In the genomic region with DNA sequence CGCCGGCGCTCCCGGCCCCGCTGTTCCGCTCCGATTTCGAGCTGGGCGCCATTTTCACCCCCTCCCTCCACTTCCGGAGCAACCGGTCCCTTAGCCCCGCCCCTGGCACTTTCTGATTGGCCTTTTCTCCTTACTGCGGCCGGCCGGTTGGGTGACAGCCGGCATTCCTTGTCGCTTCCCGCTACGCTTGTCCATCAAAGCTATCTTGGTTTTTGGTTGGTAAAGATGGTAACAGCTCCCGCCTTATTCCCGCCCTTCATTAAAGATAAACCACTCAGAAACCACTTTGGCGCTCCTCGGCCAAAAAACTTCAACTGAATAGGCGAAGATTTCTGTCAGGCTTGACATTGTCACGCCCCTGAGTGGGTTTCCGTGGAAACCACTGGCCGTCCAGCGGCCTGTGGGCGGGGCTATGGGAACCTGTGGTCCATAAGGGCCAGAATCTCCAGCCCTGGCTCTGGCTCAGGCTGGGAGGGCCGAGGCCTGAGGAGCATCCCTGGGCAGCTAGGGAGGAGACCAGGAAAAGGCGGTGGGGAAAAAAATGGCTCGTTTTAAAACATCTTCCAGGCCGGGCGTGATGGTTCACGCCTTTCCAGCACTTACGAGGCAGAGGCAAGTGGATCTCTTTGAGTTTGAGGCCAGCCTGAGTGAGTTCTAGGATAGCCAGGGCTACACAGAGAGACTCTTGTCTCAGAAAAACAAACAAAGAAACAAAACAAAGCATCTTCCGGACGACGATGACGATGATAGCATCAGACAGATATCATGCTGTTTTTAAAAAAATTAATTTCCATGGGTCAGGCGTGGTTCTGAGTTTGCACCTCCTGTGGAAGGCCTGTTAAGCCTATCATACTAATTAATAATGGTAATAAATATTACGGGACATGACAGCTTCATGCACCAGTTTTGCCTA, we compare ENCODE assay signal across 8 mouse cellular contexts. TPM values are rescaled to one million over a fixed set of nuclear protein-coding genes. Genes with fewer than 3 reads are reported as not detected.
A peak's percentile ranks its signal among the peaks of the same experiment; 100 is the strongest.
DNase-seq lines count a peak whose midpoint lies in the region; ATAC-seq lines count a peak whose summit lies in the region.

Gene Dcaf15, minus strand, starts transcription at position 72 of the 913 bp plus-strand sequence.

- 6% methylated on average over 42 of the region's 42 CpGs for WGBS in hindbrain, embryonic 12.5 days

- no peaks in the 10 kb centered on the region for H3K27me3 ChIP-seq in hindbrain, embryonic 12.5 days

- peaks cover 30% of the 10 kb centered on the region for H3K4me1 ChIP-seq in hindbrain, embryonic 12.5 days

- peak; percentile 100 for DNase-seq in NIH3T3 (ENCODE audit: low read depth)
- peak; percentile 100 for DNase-seq in cerebellum, postnatal 10 days
- DNase-seq in frontal cortex, postnatal 10 days (ENCODE audit: low spot score in 2 of 2) = peak; percentile 97
- DNase-seq in layer of hippocampus, postnatal 14 days (ENCODE audit: low spot score in 2 of 2) = peak; percentile 95 to 98
- peak; percentile 99 for DNase-seq in lung, postnatal 14 days
- peak; percentile 96 for DNase-seq in retina, adult 2 months (ENCODE audit: low read depth, low spot score)
- peak; percentile 98 to 99 for DNase-seq in thymus, postnatal 36 days

- H3K9ac ChIP-seq in hindbrain, embryonic 12.5 days = peak within 1 kb of the TSS; percentile 81

- H3K4me2 ChIP-seq in hindbrain, embryonic 12.5 days (replicated peaks) = peak within 1 kb of the TSS; percentile 86

- peaks cover 18% of the 10 kb centered on the region for H3K36me3 ChIP-seq in hindbrain, embryonic 12.5 days

- 0 out of 2 replicates have a peak, but pooled peaks cover 3% of the 10 kb centered on the region for H3K9me3 ChIP-seq in hindbrain, embryonic 12.5 days (replicated peaks)

- H3K4me3 ChIP-seq in hindbrain, embryonic 12.5 days = peak within 1 kb of the TSS; percentile 65

- peak within 1 kb of the TSS; percentile 94 for H3K27ac ChIP-seq in hindbrain, embryonic 12.5 days

- ATAC-seq in hindbrain, embryonic 12.5 days (ENCODE audit: low FRiP score) = peak; percentile 96

RNA-seq across cellular contexts. Expression of gene Dcaf15, which starts in this region (rescaled TPM):
- 16.4 and 19.7 TPM in 2 replicates for polyA plus RNA-seq in hindbrain, embryonic 12.5 days (2016; fragmentation: Nextera tagmentation; extraction: Ambion mirVana)
- 10 to 100 TPM; 20.5 to 21.9 TPM for total RNA-seq in layer of hippocampus, postnatal 14 days (2021)

Comparison
In these comparisons a context has a peak if more than half of its experiments do, and no peak if none do; other contexts are left out.
1. Peak in every context shown above with its lines: DNase-seq, ATAC-seq, H3K4me3 ChIP-seq and H3K27ac ChIP-seq.